Mouse (Mus musculus): ENCODE results near the gene Zfp354a. TPM values are rescaled to one million over a fixed set of nuclear protein-coding genes. Genes with fewer than 3 reads are reported as not detected.

The Zfp354a gene
- total and polyA plus RNA-seq, 3 experiments: not detected

GRCm38 (mm10) chr11:51059640-51060039 lies 583 bp downstream of the Zfp354a start:
- Histone ChIP-seq H3K4me1 (ENCODE audit: insufficient read depth, low read depth, low read length) (no peaks in the 10 kb centered on the region), H3K27me3 (ENCODE audit: insufficient read depth, low read length) (no peaks in the 10 kb centered on the region), H3K4me3 (ENCODE audit: low read depth, low read length) (no peak overlapping the region), H3K36me3 (replicated peaks) (no peaks in the 10 kb centered on the region), H3K9me3 (replicated peaks) (peaks cover 33% of the 10 kb centered on the region)
- TF ChIP-seq GATA2 (IDR thresholded peaks at IDR 0.05; ENCODE audit: borderline replicate concordance, low read depth, low read length) (no peak), CTCF (IDR thresholded peaks at IDR 0.05; ENCODE audit: low read depth, low read length) (no peak), GATA1 (IDR thresholded peaks at IDR 0.05; ENCODE audit: borderline replicate concordance, low read length) (no peak), TAL1 (conservative IDR thresholded peaks at IDR 0.05; ENCODE audit: low read depth, low read length) (no peak), POLR2AphosphoS5 (IDR thresholded peaks at IDR 0.05; ENCODE audit: insufficient replicate concordance, low read depth, low read length) (no peak)
- no peak for ATAC-seq (ENCODE audit: extremely low read depth, insufficient number of reproducible peaks, low FRiP score, poor library complexity, severe bottlenecking)
- no peak for DNase-seq (ENCODE audit: low spot score)

- H3K27me3 ChIP-seq (ENCODE audit: insufficient read depth, low read length): no peaks in the 10 kb centered on the region
- no peak for TF ChIP-seq POLR2AphosphoS5 (IDR thresholded peaks at IDR 0.05; ENCODE audit: insufficient replicate concordance, low read depth, low read length)
- no peak for TF ChIP-seq CTCF (IDR thresholded peaks at IDR 0.05; ENCODE audit: low read depth, low read length)
- no peak for TF ChIP-seq TAL1 (conservative IDR thresholded peaks at IDR 0.05; ENCODE audit: low read depth, low read length)
- TF ChIP-seq GATA2 (IDR thresholded peaks at IDR 0.05; ENCODE audit: borderline replicate concordance, low read depth, low read length): no peak
- no peak for TF ChIP-seq GATA1 (IDR thresholded peaks at IDR 0.05; ENCODE audit: borderline replicate concordance, low read length)
- no peaks in the 10 kb centered on the region for H3K4me1 ChIP-seq (ENCODE audit: insufficient read depth, low read depth, low read length)
- no peaks in the 10 kb centered on the region for H3K36me3 ChIP-seq (replicated peaks)
- H3K9me3 ChIP-seq (replicated peaks): peaks cover 33% of the 10 kb centered on the region
- no peak for DNase-seq (ENCODE audit: low spot score)
- no peak overlapping the region for H3K4me3 ChIP-seq (ENCODE audit: low read depth, low read length)
- ATAC-seq (ENCODE audit: extremely low read depth, insufficient number of reproducible peaks, low FRiP score, poor library complexity, severe bottlenecking): no peak
Observed at GRCm38 (mm10) chr11:51060981-51061380, 1.9 kb downstream of the Zfp354a start.

DNA sequence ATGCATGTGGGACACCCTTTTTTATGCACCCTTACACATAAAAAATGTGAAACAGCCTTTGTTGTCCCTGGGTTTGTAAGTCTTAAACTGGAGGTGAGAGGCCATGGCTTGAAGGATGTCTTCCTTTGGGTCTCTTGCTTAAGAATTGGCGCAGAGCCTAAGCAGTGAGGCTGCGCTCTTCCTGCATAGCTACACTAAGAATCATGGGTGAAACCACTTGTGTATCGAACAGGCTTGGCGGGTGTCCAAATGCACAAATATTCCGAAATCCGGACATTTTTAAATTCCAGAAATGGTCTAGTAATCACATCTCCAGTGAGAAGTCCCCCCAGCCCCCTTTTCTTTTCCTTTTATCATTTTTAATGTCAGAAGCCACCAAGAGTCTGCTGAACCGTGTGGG lies 4.2 kb downstream of the Zfp354a start:
- H3K9me3 ChIP-seq (replicated peaks): peaks cover 26% of the 10 kb centered on the region
- DNase-seq (ENCODE audit: low spot score) (no peak), ATAC-seq (ENCODE audit: extremely low read depth, insufficient number of reproducible peaks, low FRiP score, poor library complexity, severe bottlenecking) (no peak)
- H3K4me3 ChIP-seq (ENCODE audit: low read depth, low read length): no peak overlapping the region
- no peaks in the 10 kb centered on the region for H3K36me3 ChIP-seq (replicated peaks)
- TF ChIP-seq POLR2AphosphoS5 (IDR thresholded peaks at IDR 0.05; ENCODE audit: insufficient replicate concordance, low read depth, low read length): no peak
- no peak for TF ChIP-seq CTCF (IDR thresholded peaks at IDR 0.05; ENCODE audit: low read depth, low read length)
- no peak for TF ChIP-seq GATA2 (IDR thresholded peaks at IDR 0.05; ENCODE audit: borderline replicate concordance, low read depth, low read length)
- TF ChIP-seq TAL1 (conservative IDR thresholded peaks at IDR 0.05; ENCODE audit: low read depth, low read length): no peak
- no peak for TF ChIP-seq GATA1 (IDR thresholded peaks at IDR 0.05; ENCODE audit: borderline replicate concordance, low read length)
- H3K27me3 ChIP-seq (ENCODE audit: insufficient read depth, low read length): no peaks in the 10 kb centered on the region
- H3K4me1 ChIP-seq (ENCODE audit: insufficient read depth, low read depth, low read length): no peaks in the 10 kb centered on the region

GRCm38 (mm10) chr11:51063841-51064240 lies 4.8 kb downstream of the Zfp354a start:
- H3K9me3 ChIP-seq (replicated peaks): peaks cover 25% of the 10 kb centered on the region
- H3K4me1 ChIP-seq (ENCODE audit: insufficient read depth, low read depth, low read length): no peaks in the 10 kb centered on the region
- no peak for ATAC-seq (ENCODE audit: extremely low read depth, insufficient number of reproducible peaks, low FRiP score, poor library complexity, severe bottlenecking)
- no peak overlapping the region for H3K4me3 ChIP-seq (ENCODE audit: low read depth, low read length)
- DNase-seq (ENCODE audit: low spot score): no peak
- H3K27me3 ChIP-seq (ENCODE audit: insufficient read depth, low read length): no peaks in the 10 kb centered on the region
- no peaks in the 10 kb centered on the region for H3K36me3 ChIP-seq (replicated peaks)
- no peak for TF ChIP-seq GATA1 (IDR thresholded peaks at IDR 0.05; ENCODE audit: borderline replicate concordance, low read length)

GRCm38 (mm10) chr11:51084527-51084926 lies 25.5 kb downstream of the Zfp354a start:
- no peaks in the 10 kb centered on the region for H3K36me3 ChIP-seq (replicated peaks)
- DNase-seq (ENCODE audit: low spot score) (no peak), ATAC-seq (ENCODE audit: extremely low read depth, insufficient number of reproducible peaks, low FRiP score, poor library complexity, severe bottlenecking) (no peak)
- H3K4me1 ChIP-seq (ENCODE audit: insufficient read depth, low read depth, low read length): no peaks in the 10 kb centered on the region
- H3K4me3 ChIP-seq (ENCODE audit: low read depth, low read length): no peak overlapping the region
- H3K9me3 ChIP-seq (replicated peaks): peaks cover 34% of the 10 kb centered on the region
- TF ChIP-seq GATA2 (IDR thresholded peaks at IDR 0.05; ENCODE audit: borderline replicate concordance, low read depth, low read length) (no peak), CTCF (IDR thresholded peaks at IDR 0.05; ENCODE audit: low read depth, low read length) (no peak), POLR2AphosphoS5 (IDR thresholded peaks at IDR 0.05; ENCODE audit: insufficient replicate concordance, low read depth, low read length) (no peak), TAL1 (conservative IDR thresholded peaks at IDR 0.05; ENCODE audit: low read depth, low read length) (no peak), GATA1 (IDR thresholded peaks at IDR 0.05; ENCODE audit: borderline replicate concordance, low read length) (no peak)
- H3K27me3 ChIP-seq (ENCODE audit: insufficient read depth, low read length): no peaks in the 10 kb centered on the region

DNA sequence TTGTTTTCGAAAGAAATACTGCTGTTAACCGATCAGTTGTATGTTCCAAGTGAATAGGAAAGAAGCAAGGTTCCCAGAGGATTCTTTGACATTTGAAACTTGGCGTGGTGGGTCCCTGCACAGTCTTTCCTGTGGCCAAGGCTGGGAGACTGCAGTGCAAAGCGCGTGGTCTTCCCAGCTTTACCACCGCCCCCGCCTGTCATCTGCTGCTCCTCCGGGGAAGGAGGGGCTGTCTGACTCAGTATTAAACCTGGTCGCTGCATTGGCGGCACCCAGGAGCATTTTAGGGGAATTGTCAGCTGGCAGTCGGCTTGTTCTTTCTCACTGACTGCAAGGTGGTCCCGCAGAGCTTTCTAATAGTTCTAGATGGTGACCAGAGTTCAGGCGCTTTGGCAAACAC lies 26.2 kb downstream of the Zfp354a start:
- H3K9me3 ChIP-seq (replicated peaks): peaks cover 31% of the 10 kb centered on the region
- no peaks in the 10 kb centered on the region for H3K4me1 ChIP-seq (ENCODE audit: insufficient read depth, low read depth, low read length)
- DNase-seq (ENCODE audit: low spot score): no peak
- no peak for TF ChIP-seq POLR2AphosphoS5 (IDR thresholded peaks at IDR 0.05; ENCODE audit: insufficient replicate concordance, low read depth, low read length)
- no peak for TF ChIP-seq GATA1 (IDR thresholded peaks at IDR 0.05; ENCODE audit: borderline replicate concordance, low read length)
- H3K4me3 ChIP-seq (ENCODE audit: low read depth, low read length): no peak overlapping the region
- H3K36me3 ChIP-seq (replicated peaks): no peaks in the 10 kb centered on the region
- H3K27me3 ChIP-seq (ENCODE audit: insufficient read depth, low read length): no peaks in the 10 kb centered on the region
- ATAC-seq (ENCODE audit: extremely low read depth, insufficient number of reproducible peaks, low FRiP score, poor library complexity, severe bottlenecking): no peak

DNA sequence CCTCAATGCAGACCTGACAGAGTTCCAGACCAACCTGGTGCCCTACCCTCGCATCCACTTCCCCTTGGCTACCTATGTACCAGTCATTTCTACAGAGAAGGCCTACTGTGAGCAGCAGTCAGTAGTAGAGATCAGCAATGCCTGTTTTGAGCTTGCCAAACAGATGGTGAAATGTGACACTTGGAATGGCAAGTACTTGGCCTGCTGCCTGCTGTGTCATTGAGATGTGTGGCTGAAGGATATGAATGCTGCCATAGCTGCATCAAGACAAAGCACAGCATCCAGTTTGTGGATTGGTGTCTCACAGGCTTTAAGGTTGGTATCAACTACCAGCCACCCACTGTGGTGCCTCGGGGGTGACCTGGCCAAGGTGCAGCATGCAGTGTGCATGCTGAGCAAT lies 48.2 kb downstream of the Zfp354a start:
- no peak for TF ChIP-seq GATA2 (IDR thresholded peaks at IDR 0.05; ENCODE audit: borderline replicate concordance, low read depth, low read length)
- no peak for TF ChIP-seq GATA1 (IDR thresholded peaks at IDR 0.05; ENCODE audit: borderline replicate concordance, low read length)
- TF ChIP-seq TAL1 (conservative IDR thresholded peaks at IDR 0.05; ENCODE audit: low read depth, low read length): no peak
- TF ChIP-seq CTCF (IDR thresholded peaks at IDR 0.05; ENCODE audit: low read depth, low read length): no peak
- no peak for TF ChIP-seq POLR2AphosphoS5 (IDR thresholded peaks at IDR 0.05; ENCODE audit: insufficient replicate concordance, low read depth, low read length)
- ATAC-seq (ENCODE audit: extremely low read depth, insufficient number of reproducible peaks, low FRiP score, poor library complexity, severe bottlenecking): no peak
- DNase-seq (ENCODE audit: low spot score): no peak
- Histone ChIP-seq H3K36me3 (replicated peaks) (no peaks in the 10 kb centered on the region), H3K27me3 (ENCODE audit: insufficient read depth, low read length) (no peaks in the 10 kb centered on the region), H3K4me3 (ENCODE audit: low read depth, low read length) (no peak overlapping the region), H3K4me1 (ENCODE audit: insufficient read depth, low read depth, low read length) (no peaks in the 10 kb centered on the region), H3K9me3 (replicated peaks) (peaks cover 11% of the 10 kb centered on the region)
